Mouse (Mus musculus): ENCODE measurements around the gene Gm28576.
"Not testable (repeated sequence)": the region's sequence is repeated elsewhere in the genome, so short reads cannot be mapped to it uniquely, and the experiment has no call there.

The Gm28576 gene

DNA sequence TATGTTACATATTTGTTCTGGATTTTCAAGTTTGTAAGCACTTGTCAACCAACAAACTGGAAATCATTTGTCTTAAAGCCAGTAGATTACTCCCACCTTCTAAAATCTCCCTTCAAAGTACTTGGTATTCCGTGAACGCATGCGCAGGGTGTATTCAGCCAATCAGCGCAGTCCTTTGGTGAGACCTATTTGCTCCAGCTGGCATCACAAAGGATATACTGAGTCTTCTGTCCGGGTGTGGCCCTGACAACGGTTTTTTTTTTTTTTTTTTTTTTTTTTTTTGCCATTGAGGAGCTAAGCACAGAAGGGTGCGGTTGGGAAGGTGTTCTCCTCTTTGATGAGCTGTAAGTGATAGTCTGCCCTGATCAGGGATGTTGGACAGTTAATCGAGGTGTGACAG, at the start of gene Gm28576:
TSS of gene Gm28576 (plus strand) at position 301 of the 400 bp plus-strand sequence.
- DNase-seq (ENCODE audit: low spot score in 2 of 2), result not testable (repeated sequence)
